10 mouse cellular contexts compared by ENCODE assay signal in genomic region chr10:93297774-93298173, GRCm38 (mm10). TPM values are rescaled to one million over a fixed set of nuclear protein-coding genes. Genes with fewer than 3 reads are reported as not detected.
DNase-seq lines count a peak whose midpoint lies in the region; ATAC-seq lines count a peak whose summit lies in the region.
"Had no signal": no experiment of that assay in that cellular context is flagged by ENCODE, and none has a peak within 500 bp of the region (broad histone marks: within the 10 kb centered on the region; RNA-seq: fewer than 3 reads in every experiment).

No protein-coding gene starts in this region.

- no peak overlapping the region for H3K4me3 ChIP-seq in hindbrain, embryonic 10.5 days
- H3K4me3 ChIP-seq in hindbrain, embryonic 11.5 days (ENCODE audit: low read depth, low read length): no peak overlapping the region
- no peak overlapping the region for H3K4me3 ChIP-seq in heart, embryonic 11.5 days (ENCODE audit: low read depth, low read length)
- H3K4me3 ChIP-seq in limb, embryonic 15.5 days: no peak overlapping the region
- no peak overlapping the region for H3K4me3 ChIP-seq in neural tube, embryonic 15.5 days (replicated peaks)
- H3K4me3 ChIP-seq: liver, embryonic 15.5 days had no signal

- no peak overlapping the region for H3K4me2 ChIP-seq in hindbrain, embryonic 11.5 days (replicated peaks; ENCODE audit: low read depth, low read length)
- no peak overlapping the region for H3K4me2 ChIP-seq in heart, embryonic 11.5 days
- H3K4me2 ChIP-seq in limb, embryonic 15.5 days: no peak overlapping the region
- no peak overlapping the region for H3K4me2 ChIP-seq in neural tube, embryonic 15.5 days
- H3K4me2 ChIP-seq: liver, embryonic 15.5 days had no signal

- no peaks in the 10 kb centered on the region for H3K36me3 ChIP-seq in hindbrain, embryonic 10.5 days
- no peaks in the 10 kb centered on the region for H3K36me3 ChIP-seq in hindbrain, embryonic 11.5 days (ENCODE audit: control insufficient read depth, insufficient read depth, low read length)
- no peaks in the 10 kb centered on the region for H3K36me3 ChIP-seq in heart, embryonic 11.5 days (ENCODE audit: control insufficient read depth, insufficient read depth, low read length)
- H3K36me3 ChIP-seq in limb, embryonic 15.5 days: 0 out of 2 replicates have a peak, but pooled peaks cover 3% of the 10 kb centered on the region
- no peaks in the 10 kb centered on the region for H3K36me3 ChIP-seq in neural tube, embryonic 15.5 days
- H3K36me3 ChIP-seq: liver, embryonic 15.5 days had no signal

- DNase-seq in hindbrain, embryonic 10.5 days (ENCODE audit: low spot score): no peak
- DNase-seq in hindbrain, embryonic 11.5 days (ENCODE audit: low spot score): no peak
- peak; percentile 74 for DNase-seq in ES-CJ7 (ENCODE audit: low read depth, low spot score)
- no peak for DNase-seq in gastrocnemius, postnatal 10 days
- DNase-seq in layer of hippocampus, adult 9-10 months (ENCODE audit: low spot score): no peak
- DNase-seq: cerebellum, adult 8-10 months had no signal

- H3K9ac ChIP-seq in hindbrain, embryonic 11.5 days (ENCODE audit: low read depth, low read length): no peak overlapping the region
- H3K9ac ChIP-seq in heart, embryonic 11.5 days (ENCODE audit: low read depth, low read length): no peak overlapping the region; the same call in 1 of the 2 replicates
- H3K9ac ChIP-seq in limb, embryonic 15.5 days: no peak overlapping the region
- H3K9ac ChIP-seq in neural tube, embryonic 15.5 days (replicated peaks): no peak overlapping the region
- H3K9ac ChIP-seq: liver, embryonic 15.5 days had no signal

- H3K27ac ChIP-seq in hindbrain, embryonic 10.5 days: peak overlapping the region; percentile 41; the same call in 1 of the 2 replicates
- H3K27ac ChIP-seq in hindbrain, embryonic 11.5 days (ENCODE audit: low read depth, low read length): no peak overlapping the region
- H3K27ac ChIP-seq in heart, embryonic 11.5 days (ENCODE audit: low read depth, low read length): peak overlapping the region; percentile 81
- peak overlapping the region; percentile 8; the same call in 1 of the 2 replicates for H3K27ac ChIP-seq in limb, embryonic 15.5 days
- no peak overlapping the region for H3K27ac ChIP-seq in neural tube, embryonic 15.5 days (replicated peaks)
- H3K27ac ChIP-seq: liver, embryonic 15.5 days had no signal

- WGBS in hindbrain, embryonic 10.5 days: 43% methylated on average over 5 of the region's 5 CpGs
- 44% methylated on average over 5 of the region's 5 CpGs for WGBS in hindbrain, embryonic 11.5 days
- 28% methylated on average over 5 of the region's 5 CpGs for WGBS in heart, embryonic 11.5 days (ENCODE audit: insufficient replicate concordance)
- 33% methylated on average over 5 of the region's 5 CpGs for WGBS in limb, embryonic 15.5 days
- 36% methylated on average over 5 of the region's 5 CpGs for WGBS in neural tube, embryonic 15.5 days

- no peaks in the 10 kb centered on the region for H3K27me3 ChIP-seq in hindbrain, embryonic 10.5 days (ENCODE audit: insufficient read depth, poor library complexity, severe bottlenecking)
- H3K27me3 ChIP-seq in hindbrain, embryonic 11.5 days (ENCODE audit: control insufficient read depth, insufficient read depth, low read length): no peaks in the 10 kb centered on the region
- no peaks in the 10 kb centered on the region for H3K27me3 ChIP-seq in heart, embryonic 11.5 days (ENCODE audit: control insufficient read depth, insufficient read depth, low read length)
- H3K27me3 ChIP-seq in limb, embryonic 15.5 days: no peaks in the 10 kb centered on the region
- H3K27me3 ChIP-seq in neural tube, embryonic 15.5 days (replicated peaks): no peaks in the 10 kb centered on the region

- no peaks in the 10 kb centered on the region for H3K9me3 ChIP-seq in hindbrain, embryonic 10.5 days
- no peaks in the 10 kb centered on the region for H3K9me3 ChIP-seq in hindbrain, embryonic 11.5 days (ENCODE audit: control insufficient read depth, low read length)
- H3K9me3 ChIP-seq in heart, embryonic 11.5 days (replicated peaks; ENCODE audit: control insufficient read depth, low read length): no peaks in the 10 kb centered on the region
- no peaks in the 10 kb centered on the region for H3K9me3 ChIP-seq in limb, embryonic 15.5 days
- no peaks in the 10 kb centered on the region for H3K9me3 ChIP-seq in neural tube, embryonic 15.5 days (replicated peaks)
- H3K9me3 ChIP-seq: liver, embryonic 15.5 days had no signal

- peaks cover 27% of the 10 kb centered on the region for H3K4me1 ChIP-seq in hindbrain, embryonic 10.5 days (replicated peaks)
- H3K4me1 ChIP-seq in hindbrain, embryonic 11.5 days (replicated peaks; ENCODE audit: control insufficient read depth, insufficient read depth, low read length): no peaks in the 10 kb centered on the region
- peaks cover 38% of the 10 kb centered on the region for H3K4me1 ChIP-seq in heart, embryonic 11.5 days (ENCODE audit: control insufficient read depth, insufficient read depth, low read length)
- H3K4me1 ChIP-seq in limb, embryonic 15.5 days: peaks cover 38% of the 10 kb centered on the region
- peaks cover 12% of the 10 kb centered on the region; the same call in 1 of the 2 replicates for H3K4me1 ChIP-seq in neural tube, embryonic 15.5 days

- ATAC-seq in hindbrain, embryonic 11.5 days (ENCODE audit: low FRiP score): no peak
- ATAC-seq in heart, embryonic 11.5 days (replicated peaks; ENCODE audit: insufficient number of reproducible peaks, low FRiP score, low TSS enrichment): no peak; the same call in 1 of the 2 replicates
- ATAC-seq in limb, embryonic 15.5 days (ENCODE audit: insufficient number of reproducible peaks, low FRiP score, low TSS enrichment, low read depth): no peak
- ATAC-seq in neural tube, embryonic 15.5 days (ENCODE audit: low FRiP score): no peak

RNA-seq across cellular contexts. Expression of gene Elk3, which starts 13.2 kb away (rescaled TPM):
- 14.8 and 15.7 TPM in 2 replicates for polyA plus RNA-seq in hindbrain, embryonic 10.5 days (2016; fragmentation: Nextera tagmentation; extraction: Ambion mirVana)
- polyA plus RNA-seq in hindbrain, embryonic 11.5 days (2014; fragmentation: Nextera tagmentation; extraction: Ambion mirVana): 16.0 and 22.8 TPM in 2 replicates
- 39.9 and 42.1 TPM in 2 replicates for polyA plus RNA-seq in heart, embryonic 11.5 days (2014; fragmentation: Nextera tagmentation; extraction: Ambion mirVana)
- polyA plus RNA-seq in limb, embryonic 15.5 days (2015; fragmentation: Nextera tagmentation; extraction: Ambion mirVana): 36.2 and 36.3 TPM in 2 replicates
- 8.6 and 10.1 TPM in 2 replicates for polyA plus RNA-seq in neural tube, embryonic 15.5 days (2015; fragmentation: Nextera tagmentation; extraction: Ambion mirVana)
- total RNA-seq in gastrocnemius, postnatal 10 days (2021): 10 to 100 TPM; 41.9 to 46.7 TPM

Comparison
In these comparisons a context has a peak if more than half of its experiments do, and no peak if none do; other contexts are left out.
1. H3K27ac ChIP-seq: peak in hindbrain, embryonic 10.5 days (single experiment), heart, embryonic 11.5 days (single experiment) and limb, embryonic 15.5 days (single experiment); none in hindbrain, embryonic 11.5 days (single experiment) and neural tube, embryonic 15.5 days (single experiment).